Mouse (Mus musculus): ENCODE data around the gene Katnb1.

The Katnb1 gene

GRCm38 (mm10) chr8:95141026-95141425 lies 60.0 kb downstream of the Katnb1 start:
- no peak for DNase-seq (ENCODE audit: low spot score)

DNA sequence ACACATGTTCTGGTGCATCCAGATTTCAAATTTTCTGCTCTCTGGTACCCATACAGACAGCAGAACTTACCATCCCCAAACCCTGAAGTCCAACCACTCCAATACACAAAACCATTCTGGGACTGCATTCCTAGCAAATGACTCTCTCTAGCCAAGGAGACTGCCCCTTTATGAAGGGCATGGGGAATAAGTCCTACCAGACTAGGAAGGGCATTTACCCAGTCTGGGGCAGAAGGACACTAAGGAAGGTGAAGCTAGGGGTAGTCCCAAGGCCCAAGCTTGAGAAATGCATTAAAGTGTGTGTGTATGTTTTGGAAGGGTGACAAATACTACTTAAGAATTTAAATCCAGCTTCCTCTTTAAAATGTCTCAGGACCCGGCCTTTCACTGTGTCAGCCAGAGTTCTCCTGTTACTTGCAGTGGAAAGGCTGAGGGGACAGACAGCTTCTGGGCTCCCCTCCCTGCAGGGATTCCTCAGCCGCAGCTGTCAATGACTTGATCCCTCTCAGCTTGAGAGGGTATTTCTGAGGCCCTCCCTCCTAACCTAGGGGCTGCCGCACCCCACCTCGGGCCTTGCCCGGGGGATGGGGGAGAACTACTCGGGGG lies 60.6 kb downstream of the Katnb1 start:
- no peak for DNase-seq (ENCODE audit: low spot score)

DNA sequence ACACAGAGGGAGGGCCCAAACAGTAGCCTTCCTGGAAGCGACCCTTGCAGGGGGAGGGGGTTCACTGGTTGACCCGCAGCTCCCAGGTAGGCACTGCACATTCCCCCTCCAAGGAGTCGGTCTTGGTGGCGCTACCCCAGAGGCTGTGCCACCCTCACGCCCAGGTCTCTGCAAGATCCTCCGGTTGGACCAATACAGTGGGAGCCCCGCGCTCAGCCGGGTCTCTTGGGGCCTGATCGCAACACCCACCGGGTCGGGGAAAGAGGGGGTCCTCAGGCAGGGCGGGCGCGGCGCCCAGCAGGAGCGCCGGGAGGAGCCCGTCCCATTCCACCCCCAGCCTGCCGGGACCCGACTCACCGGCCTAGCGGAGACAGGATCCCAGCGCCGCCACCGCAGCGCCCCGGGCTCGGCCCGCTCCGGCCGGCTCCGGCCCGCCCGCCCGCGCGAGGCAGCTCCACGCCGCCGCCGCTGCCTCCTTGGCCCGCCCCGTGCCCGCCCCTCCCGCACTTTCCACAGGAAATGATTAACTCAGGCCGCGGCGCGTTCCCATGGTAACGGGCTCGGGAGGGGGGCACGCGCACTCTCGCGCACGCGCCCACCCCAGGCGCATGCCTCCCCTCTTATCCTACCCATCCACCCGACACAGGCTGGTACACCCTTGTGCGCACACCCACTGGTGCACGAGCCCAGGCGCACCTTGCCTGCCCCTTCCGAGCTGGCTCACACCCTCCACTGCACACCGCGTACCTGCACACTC lies 61.3 kb downstream of the Katnb1 start:
- DNase-seq (ENCODE audit: low spot score) = peak; percentile 88

DNA sequence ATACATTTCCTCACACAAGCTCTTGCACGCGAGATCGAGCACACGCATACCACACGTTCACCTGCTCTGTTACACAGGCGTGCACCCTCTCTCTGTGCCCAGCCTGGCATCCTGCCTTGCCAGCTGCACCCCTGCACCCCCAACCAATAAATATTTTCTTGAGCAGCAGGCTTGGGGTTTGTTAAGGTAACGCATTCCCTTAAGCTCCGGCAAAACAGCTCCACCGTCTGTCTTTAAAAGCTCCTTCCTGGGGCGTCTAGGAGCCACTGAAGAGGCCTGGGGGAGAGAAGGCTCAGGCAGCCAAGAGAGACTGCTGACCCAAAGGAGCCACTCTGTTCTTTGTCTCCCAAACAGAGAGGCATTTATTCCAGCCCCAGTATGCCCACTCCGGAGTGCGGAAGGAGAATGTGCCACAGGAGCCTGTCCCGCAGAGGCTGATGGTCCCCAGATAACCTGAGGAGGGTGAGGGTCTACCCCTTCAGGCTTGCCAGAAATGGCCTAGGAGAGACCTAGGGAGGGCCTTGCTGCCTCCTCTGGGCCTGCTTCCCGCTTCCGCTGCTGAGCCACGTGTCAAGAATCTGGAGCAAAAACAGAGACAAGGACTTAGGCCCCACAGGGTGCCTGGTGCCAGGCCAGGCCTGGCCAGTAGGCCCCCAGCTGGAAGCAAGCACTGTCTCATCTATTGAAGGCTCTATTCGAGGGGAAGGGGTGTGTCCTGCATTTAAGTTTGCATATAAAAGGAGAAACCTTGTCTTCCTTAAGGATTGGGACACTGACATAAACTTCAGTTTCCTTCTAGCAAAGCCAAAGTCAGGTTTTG lies 62.2 kb downstream of the Katnb1 start:
- peak; percentile 37 for DNase-seq (ENCODE audit: low spot score)

DNA sequence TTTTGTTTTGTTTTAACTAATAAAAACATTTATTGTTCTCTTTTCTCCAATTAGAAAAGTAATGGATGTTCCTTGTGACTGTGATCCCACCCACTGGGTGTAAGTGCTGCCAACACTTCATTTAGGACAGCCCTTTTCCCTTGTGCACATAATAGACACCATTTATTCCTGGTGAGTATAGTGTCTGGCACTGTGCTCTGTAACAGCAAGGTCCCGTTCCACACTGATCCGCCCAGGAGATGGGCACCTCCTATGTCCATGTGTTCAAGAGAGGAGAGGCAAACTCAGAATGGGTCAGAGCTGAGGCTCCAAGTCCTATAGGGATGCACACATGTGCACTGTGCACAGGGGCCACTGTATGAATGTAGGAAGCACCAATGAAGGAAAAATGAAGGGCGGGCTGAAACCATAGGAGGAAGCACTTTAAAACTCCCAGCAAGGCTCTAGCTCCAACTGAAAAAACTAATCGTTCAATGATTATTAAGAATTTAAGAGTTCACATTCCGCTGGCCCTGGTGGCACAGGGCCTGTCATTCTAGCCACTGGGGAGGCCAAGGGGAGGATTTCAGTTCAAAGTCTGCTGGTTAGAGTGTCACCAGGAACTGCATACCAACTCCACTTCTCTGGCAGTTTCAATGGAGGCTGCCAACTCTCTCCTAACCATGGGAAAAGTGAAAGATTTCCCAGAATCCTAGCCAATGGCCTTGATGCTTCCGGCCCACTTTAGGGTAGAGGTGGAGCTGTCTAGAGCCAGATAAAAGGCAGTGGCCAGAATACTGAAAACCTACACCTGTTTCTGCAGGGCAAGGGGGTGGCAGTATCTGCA lies 63.0 kb downstream of the Katnb1 start:
- no peak for DNase-seq (ENCODE audit: low spot score)

DNA sequence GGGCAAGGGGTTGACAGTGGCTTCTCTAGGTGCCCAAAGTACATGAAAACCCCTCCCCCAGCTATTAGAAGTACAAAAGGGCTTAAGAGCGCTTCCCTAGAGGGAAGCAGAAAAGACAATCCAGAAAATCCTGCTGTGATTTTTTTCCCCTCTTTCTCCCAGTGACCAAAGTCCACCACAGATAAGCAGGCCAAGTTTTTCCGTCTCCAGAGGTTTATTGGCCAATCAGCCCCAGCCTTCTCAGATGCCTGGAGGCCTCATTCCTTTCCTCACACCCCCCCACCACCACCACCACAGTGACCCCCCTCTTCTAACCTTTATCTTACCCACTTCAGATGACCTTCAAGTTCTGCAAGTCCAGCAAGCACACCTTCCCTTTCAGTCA lies 63.6 kb downstream of the Katnb1 start:
- DNase-seq (ENCODE audit: low spot score) = no peak

GRCm38 (mm10) chr8:95146044-95146745 lies 65.2 kb downstream of the Katnb1 start:
- DNase-seq (ENCODE audit: low spot score) = no peak

DNA sequence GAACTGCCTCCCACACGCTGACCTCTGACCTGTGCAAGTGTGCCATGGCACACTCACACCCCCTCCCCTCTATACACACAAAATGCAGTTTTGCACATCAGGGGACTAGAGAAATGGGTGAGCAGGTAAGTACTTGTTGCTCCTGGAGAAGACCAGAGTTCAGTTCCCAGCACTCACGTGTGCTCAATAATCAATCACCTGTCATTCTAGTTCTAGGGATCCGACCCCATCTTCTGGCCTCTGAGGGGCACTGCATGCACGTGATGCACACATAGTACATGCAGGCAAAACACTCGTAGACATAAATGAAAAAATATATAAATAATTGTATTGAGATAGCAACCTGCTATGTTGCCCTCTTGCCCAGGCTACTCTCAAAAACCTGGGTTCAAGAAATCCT lies 65.9 kb downstream of the Katnb1 start:
- no peak for DNase-seq (ENCODE audit: low spot score)

DNA sequence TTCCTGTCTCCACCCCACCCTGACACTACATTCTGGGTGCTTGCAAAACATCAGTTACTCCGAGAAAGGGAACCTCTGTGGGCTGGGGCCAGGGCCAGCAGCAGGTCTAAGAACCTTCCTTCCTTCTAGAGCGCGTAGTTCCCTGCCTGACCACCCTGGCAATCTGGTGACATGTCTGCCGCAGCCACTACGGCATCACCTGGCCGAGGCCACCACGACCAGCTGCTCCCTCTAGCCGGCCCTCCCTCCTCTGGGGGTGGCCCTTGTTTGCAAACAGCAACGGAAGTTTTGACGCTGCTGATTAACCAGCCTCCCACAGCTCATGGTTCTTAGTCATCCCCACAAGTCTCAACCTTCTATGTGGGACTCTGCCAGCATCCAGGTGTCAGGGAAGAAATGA lies 68.4 kb downstream of the Katnb1 start:
- no peak for DNase-seq (ENCODE audit: low spot score)

- DNase-seq (ENCODE audit: low spot score) = no peak
Observed at GRCm38 (mm10) chr8:95150608-95151007, 69.6 kb downstream of the Katnb1 start.
